Mouse (Mus musculus) bone marrow, adult 2 months (tissue): Measurements from ENCODE around the gene Ehbp1.

Experiments
- CTCF ChIP-seq: fragments of 200-500 bp; IDR thresholded peaks from 2 replicates; pipeline ENCODE4 v1.5.1; 2011; ENCODE audit warnings: low read length, control low read depth; ENCODE audit not compliant: control insufficient read depth, insufficient read depth
- POLR2A ChIP-seq: fragments of 200-500 bp; IDR thresholded peaks from 2 replicates; pipeline ENCODE4 v1.6.1; 2011; ENCODE audit warnings: low read depth, mild to moderate bottlenecking, control low read depth, low read length, borderline replicate concordance; ENCODE audit not compliant: control insufficient read depth

GRCm38 (mm10) chr11:22276656-22277055 is 65.4 kb downstream of the Ehbp1 start:
- TF ChIP-seq CTCF (no peak), POLR2A (no peak)
